Comparison of ENCODE assay signal across 25 mouse cellular contexts in the genomic region with DNA sequence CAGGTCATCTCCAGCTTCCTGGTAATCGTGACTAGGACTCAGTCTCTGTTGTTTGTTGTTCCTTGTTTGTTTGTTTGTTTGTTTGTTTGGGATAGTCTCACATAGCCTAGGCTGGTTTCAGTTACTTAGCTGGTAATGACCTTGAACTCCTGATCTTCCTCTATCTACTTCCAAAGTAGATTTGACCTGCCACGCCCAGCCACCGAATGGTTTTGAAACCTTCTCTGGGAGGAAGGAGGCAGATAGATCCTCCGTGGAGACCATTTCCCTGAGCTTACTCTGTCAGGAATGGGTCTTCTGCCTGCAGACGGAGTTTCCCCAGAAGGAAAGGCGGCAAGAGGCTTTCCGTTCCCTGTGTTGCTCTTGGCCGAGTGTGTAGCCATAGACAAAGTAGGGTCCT. TPM values are rescaled to one million over a fixed set of nuclear protein-coding genes. Genes with fewer than 3 reads are reported as not detected.
DNase-seq lines count a peak whose midpoint lies in the region; ATAC-seq lines count a peak whose summit lies in the region.
"Had no signal": no experiment of that assay in that cellular context is flagged by ENCODE, and none has a peak within 500 bp of the region (broad histone marks: within the 10 kb centered on the region; RNA-seq: fewer than 3 reads in every experiment).

No protein-coding gene starts in this region.

- no peak overlapping the region for H3K4me2 ChIP-seq in midbrain, embryonic 11.5 days
- no peak overlapping the region for H3K4me2 ChIP-seq in midbrain, embryonic 15.5 days
- H3K4me2 ChIP-seq: embryonic facial prominence, embryonic 12.5 days; embryonic facial prominence, embryonic 15.5 days; forebrain, embryonic 12.5 days; heart, embryonic 13.5 days; hindbrain, embryonic 14.5 days had no signal

- H3K9ac ChIP-seq in midbrain, embryonic 11.5 days (ENCODE audit: low read length) = no peak overlapping the region
- H3K9ac ChIP-seq in midbrain, embryonic 15.5 days = no peak overlapping the region
- H3K9ac ChIP-seq: embryonic facial prominence, embryonic 12.5 days; embryonic facial prominence, embryonic 15.5 days; forebrain, embryonic 12.5 days; heart, embryonic 13.5 days; hindbrain, embryonic 14.5 days had no signal

- 76% methylated on average over 8 of the region's 8 CpGs for WGBS in midbrain, embryonic 11.5 days
- WGBS in midbrain, embryonic 15.5 days = 87% methylated on average over 8 of the region's 8 CpGs

- H3K9me3 ChIP-seq in midbrain, embryonic 11.5 days (ENCODE audit: control insufficient read depth, low read length) = no peaks in the 10 kb centered on the region
- H3K9me3 ChIP-seq in midbrain, embryonic 15.5 days = no peaks in the 10 kb centered on the region
- H3K9me3 ChIP-seq: embryonic facial prominence, embryonic 12.5 days; embryonic facial prominence, embryonic 15.5 days; forebrain, embryonic 12.5 days; heart, embryonic 13.5 days had no signal

- peaks cover 25% of the 10 kb centered on the region for H3K27me3 ChIP-seq in midbrain, embryonic 11.5 days (ENCODE audit: control insufficient read depth, insufficient read depth, low read length)
- H3K27me3 ChIP-seq in midbrain, embryonic 15.5 days (replicated peaks) = peaks cover 7% of the 10 kb centered on the region

- H3K36me3 ChIP-seq in midbrain, embryonic 11.5 days (ENCODE audit: control insufficient read depth, insufficient read depth, low read length) = no peaks in the 10 kb centered on the region
- no peaks in the 10 kb centered on the region for H3K36me3 ChIP-seq in midbrain, embryonic 15.5 days (replicated peaks)
- H3K36me3 ChIP-seq: embryonic facial prominence, embryonic 12.5 days; embryonic facial prominence, embryonic 15.5 days; forebrain, embryonic 12.5 days; heart, embryonic 13.5 days had no signal

- peak; percentile 7 for DNase-seq in cerebellum, adult 9-11 months
- DNase-seq in cerebellum, postnatal 14 days = no peak
- peak; percentile 77 for DNase-seq in midbrain, embryonic 11.5 days (ENCODE audit: low spot score, missing footprints)
- DNase-seq in R1 (ENCODE audit: low read depth, low spot score) = peak; percentile 40
- no peak for DNase-seq in spleen, postnatal 14 days (ENCODE audit: low spot score in 2 of 2)
- DNase-seq: adrenal gland, postnatal 14 days; cerebellum, adult 11 months; cerebellum, adult 2 months; cerebellum, postnatal 10 days; gastrocnemius, postnatal 10 days; gastrocnemius, postnatal 36 days; heart, adult 18-20 months; heart, postnatal 14 days; heart, postnatal 4 days; kidney, adult 18-20 months had no signal

- no peak overlapping the region for H3K27ac ChIP-seq in midbrain, embryonic 11.5 days (ENCODE audit: low read depth, low read length)
- H3K27ac ChIP-seq in midbrain, embryonic 15.5 days = no peak overlapping the region
- H3K27ac ChIP-seq: embryonic facial prominence, embryonic 12.5 days; embryonic facial prominence, embryonic 15.5 days; forebrain, embryonic 12.5 days; heart, embryonic 13.5 days; hindbrain, embryonic 14.5 days; hindbrain, postnatal 0 days had no signal

- ATAC-seq in midbrain, embryonic 11.5 days (ENCODE audit: low FRiP score) = no peak
- no peak for ATAC-seq in midbrain, embryonic 15.5 days (replicated peaks)
- ATAC-seq: forebrain, embryonic 16.5 days; hindbrain, postnatal 0 days; inflammation-experienced regulatory T-cells, adult 6 months; intestine, embryonic 16.5 days had no signal

- peaks cover 6% of the 10 kb centered on the region; the same call in 1 of the 2 replicates for H3K4me1 ChIP-seq in midbrain, embryonic 11.5 days (ENCODE audit: control insufficient read depth, insufficient read depth, low read length)
- peaks cover 28% of the 10 kb centered on the region for H3K4me1 ChIP-seq in midbrain, embryonic 15.5 days

- no peak overlapping the region for H3K4me3 ChIP-seq in midbrain, embryonic 11.5 days (ENCODE audit: low read depth, low read length)
- no peak overlapping the region for H3K4me3 ChIP-seq in midbrain, embryonic 15.5 days
- H3K4me3 ChIP-seq: embryonic facial prominence, embryonic 12.5 days; embryonic facial prominence, embryonic 15.5 days; forebrain, embryonic 12.5 days; heart, embryonic 13.5 days had no signal

RNA-seq across cellular contexts. Expression of a gene that starts 1.2 kb away (rescaled TPM):
- polyA plus RNA-seq in midbrain, embryonic 11.5 days (2014; fragmentation: Nextera tagmentation; extraction: Ambion mirVana) = 1.5 and 2.1 TPM in 2 replicates
- polyA plus RNA-seq in midbrain, embryonic 15.5 days (2015; fragmentation: Nextera tagmentation; extraction: Ambion mirVana) = 1.2 and 1.7 TPM in 2 replicates

RNA-seq across cellular contexts. Expression of a gene that starts 2.5 kb away (rescaled TPM):
- 3.3 and 4.1 TPM in 2 replicates for polyA plus RNA-seq in midbrain, embryonic 11.5 days (2014; fragmentation: Nextera tagmentation; extraction: Ambion mirVana)
- polyA plus RNA-seq in midbrain, embryonic 15.5 days (2015; fragmentation: Nextera tagmentation; extraction: Ambion mirVana) = 41.0 and 44.8 TPM in 2 replicates

RNA-seq across cellular contexts. Expression of a gene that starts 26.5 kb away (rescaled TPM):
- polyA plus RNA-seq in midbrain, embryonic 11.5 days (2014; fragmentation: Nextera tagmentation; extraction: Ambion mirVana) = 0.25 and 0.29 TPM in 2 replicates
- polyA plus RNA-seq in midbrain, embryonic 15.5 days (2015; fragmentation: Nextera tagmentation; extraction: Ambion mirVana) = 2.2 and 3.4 TPM in 2 replicates

RNA-seq across cellular contexts. Expression of a gene that starts 44.8 kb away (rescaled TPM):
- 27.8 and 36.0 TPM in 2 replicates for polyA plus RNA-seq in midbrain, embryonic 11.5 days (2014; fragmentation: Nextera tagmentation; extraction: Ambion mirVana)
- 22.3 and 24.4 TPM in 2 replicates for polyA plus RNA-seq in midbrain, embryonic 15.5 days (2015; fragmentation: Nextera tagmentation; extraction: Ambion mirVana)

RNA-seq across cellular contexts. Expression of a gene that starts 45.2 kb away (rescaled TPM):
- 199 and 208 TPM in 2 replicates for polyA plus RNA-seq in midbrain, embryonic 11.5 days (2014; fragmentation: Nextera tagmentation; extraction: Ambion mirVana)
- polyA plus RNA-seq in midbrain, embryonic 15.5 days (2015; fragmentation: Nextera tagmentation; extraction: Ambion mirVana) = 122 and 127 TPM in 2 replicates

Comparison
In these comparisons a context has a peak if more than half of its experiments do, and no peak if none do; other contexts are left out.
1. DNase-seq: peak in cerebellum, adult 9-11 months (single experiment), midbrain, embryonic 11.5 days (single experiment) and R1 (single experiment); none in cerebellum, postnatal 14 days (0 of 2) and spleen, postnatal 14 days (0 of 2).